Mouse (Mus musculus): Measurements from ENCODE around the gene Gm17509.
"Not testable (repeated sequence)": the region's sequence is repeated elsewhere in the genome, so short reads cannot be mapped to it uniquely, and the experiment has no call there.

Gm17509 gene

GRCm38 (mm10) chr13:117206066-117206465 lies 14.8 kb downstream of the Gm17509 start:
- DNase-seq, result no peak

GRCm38 (mm10) chr13:117204685-117205084 lies 16.2 kb downstream of the Gm17509 start:
- DNase-seq, result no peak

DNA sequence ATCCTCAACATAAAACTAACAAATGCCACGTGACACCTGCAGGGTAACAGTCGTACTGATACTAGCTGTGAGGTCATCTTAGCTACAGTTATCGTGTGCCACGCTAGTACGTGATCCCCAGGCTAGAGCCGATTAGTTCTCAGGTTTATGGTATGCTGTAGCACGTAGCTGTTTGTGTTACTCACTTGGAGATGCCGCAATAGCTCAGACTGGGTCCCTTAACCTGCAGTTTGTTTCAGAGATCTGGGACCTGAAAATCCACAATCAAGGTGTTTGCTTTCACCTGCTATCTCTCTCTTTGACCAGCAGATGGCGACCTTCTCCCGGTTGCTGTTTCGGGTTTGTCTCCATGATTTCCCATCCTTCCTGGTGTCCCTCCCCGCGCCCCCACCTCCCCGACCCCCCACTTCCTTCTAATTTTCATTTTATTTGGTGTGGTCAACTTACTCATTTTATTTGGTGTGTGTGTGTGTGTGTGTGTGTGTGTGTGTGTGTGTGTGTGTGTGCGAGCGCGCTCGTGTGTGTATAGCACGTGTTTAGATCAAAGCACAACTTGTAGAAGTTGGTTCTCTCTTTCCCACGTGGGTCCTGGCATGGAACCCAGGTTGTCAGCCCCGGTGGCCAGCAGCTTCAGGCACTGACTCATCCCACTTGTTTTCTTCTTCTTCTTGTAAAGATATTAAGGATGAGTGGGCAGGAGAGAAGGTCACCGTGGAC lies 18.0 kb downstream of the Gm17509 start:
- no peak for DNase-seq

DNA sequence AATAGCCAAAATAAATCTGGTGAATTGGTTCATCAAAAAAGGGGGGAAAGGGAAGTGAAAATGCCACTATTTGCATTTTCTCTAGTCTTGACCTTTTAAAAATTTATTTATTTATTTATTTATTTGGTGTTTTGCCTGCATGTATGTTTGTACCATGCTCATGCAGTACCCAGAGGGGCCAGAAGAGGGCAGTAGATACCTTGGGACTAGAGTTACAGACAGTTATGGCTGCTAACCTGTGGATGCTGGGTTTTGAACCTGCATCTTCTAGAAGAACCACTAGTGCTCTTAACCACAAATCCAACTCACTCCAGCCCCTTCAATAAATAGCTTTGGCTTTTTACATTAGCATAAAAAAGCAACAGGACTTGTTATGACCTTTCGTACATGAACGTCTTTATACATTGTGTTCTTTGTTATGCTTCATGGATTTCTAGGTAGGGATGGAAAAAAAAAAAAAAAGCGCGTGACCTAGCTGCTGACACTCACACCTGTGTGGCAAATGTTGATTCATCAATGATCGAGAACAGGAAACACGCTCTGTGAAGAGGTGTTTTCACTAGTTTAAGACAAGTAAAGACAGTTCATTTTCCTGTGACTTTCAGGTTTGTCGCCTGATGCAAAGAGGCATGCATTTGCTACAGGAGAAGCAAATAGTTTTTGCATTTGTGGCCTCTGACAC lies 22.3 kb downstream of the Gm17509 start:
- DNase-seq, result peak; percentile 85

DNA sequence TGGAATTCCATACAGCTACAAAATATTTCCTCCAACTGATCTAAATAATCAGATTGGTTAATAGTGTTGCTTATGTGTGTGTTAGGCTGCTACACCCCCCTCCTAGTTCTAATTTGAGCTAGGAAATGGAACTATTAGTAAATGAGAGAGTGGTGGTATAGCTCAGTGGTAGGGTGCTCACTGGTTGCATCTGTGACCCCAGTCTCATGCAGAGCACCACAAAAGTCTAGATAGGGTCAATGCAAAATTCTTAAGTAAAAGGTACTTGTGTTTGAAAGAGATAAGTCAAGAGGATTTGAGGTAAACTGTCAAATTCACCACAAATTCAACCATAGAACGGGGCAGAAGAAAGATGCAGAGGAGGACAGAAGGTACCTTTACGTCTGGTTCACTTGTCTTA lies 23.2 kb downstream of the Gm17509 start:
- no peak for DNase-seq

DNA sequence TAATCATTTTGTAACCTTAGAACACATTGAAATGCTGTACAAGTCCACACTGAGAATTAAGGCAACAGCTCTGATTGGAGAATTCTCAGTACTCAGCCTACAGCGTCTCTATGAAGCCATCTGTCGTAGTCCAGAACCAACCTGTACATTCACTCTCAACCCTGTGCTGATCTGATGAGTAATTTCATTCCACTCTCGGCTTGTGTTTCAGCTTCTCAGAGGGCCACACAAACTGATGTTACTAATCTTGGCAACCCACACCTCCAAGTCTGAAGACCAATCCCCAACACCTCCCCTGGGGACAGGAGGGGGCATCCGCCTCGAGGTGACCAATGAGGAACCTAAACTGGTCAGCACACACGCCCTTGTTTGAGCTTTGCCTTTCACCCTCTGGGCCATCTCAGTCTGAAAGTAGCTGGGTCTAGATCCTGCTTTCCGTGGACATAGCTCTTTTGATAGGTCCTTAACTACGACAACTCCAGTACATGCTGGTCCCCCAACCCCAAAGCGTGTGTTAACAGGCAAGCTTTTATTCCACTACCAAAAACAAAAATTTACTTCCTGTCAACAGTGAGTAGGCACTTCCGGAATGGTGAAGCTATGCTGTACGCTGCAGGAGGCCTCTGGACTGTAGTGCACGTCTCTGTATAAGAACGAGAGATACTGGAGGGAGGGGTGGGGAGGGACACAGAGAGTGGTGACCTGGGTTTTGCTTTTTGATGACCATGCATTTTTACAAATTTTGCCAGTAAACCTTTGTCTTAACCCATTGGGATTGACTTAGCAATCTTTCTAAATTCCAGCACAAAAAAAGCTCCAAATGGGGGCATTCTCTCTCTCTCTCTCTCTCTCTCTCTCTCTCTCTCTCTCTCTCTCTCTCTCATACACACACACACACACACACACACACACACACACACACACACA lies 25.0 kb downstream of the Gm17509 start:
- DNase-seq, result no peak

DNA sequence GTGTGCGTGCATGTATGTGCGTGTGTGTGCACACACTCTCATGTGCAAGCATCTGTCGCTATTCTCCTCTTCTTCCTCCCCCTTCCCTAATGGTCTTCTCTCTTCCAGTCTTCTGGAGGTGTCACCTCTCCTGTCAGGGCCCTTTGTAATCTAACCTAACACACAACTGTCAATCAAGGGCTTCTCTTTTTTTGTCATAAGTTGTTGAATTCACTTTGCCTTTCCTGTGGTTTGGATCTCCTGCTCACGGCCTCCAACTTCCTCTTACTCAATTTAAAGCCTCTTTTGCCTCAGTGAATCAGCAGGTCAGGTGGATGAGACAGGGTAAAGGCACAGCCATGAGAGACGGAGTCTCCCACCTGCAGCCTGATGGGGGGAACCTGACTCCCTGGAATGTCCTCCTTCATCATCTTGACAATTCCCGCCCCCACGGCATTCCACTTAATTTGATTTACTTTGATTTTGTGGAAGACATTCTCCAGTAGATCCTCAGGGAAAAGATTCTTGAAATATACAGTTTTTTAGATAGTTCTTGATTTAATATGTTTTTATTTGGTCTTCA lies 27.4 kb downstream of the Gm17509 start:
- DNase-seq, result no peak

- DNase-seq, result no peak
Observed at GRCm38 (mm10) chr13:117192161-117192560, 28.7 kb downstream of the Gm17509 start.

DNA sequence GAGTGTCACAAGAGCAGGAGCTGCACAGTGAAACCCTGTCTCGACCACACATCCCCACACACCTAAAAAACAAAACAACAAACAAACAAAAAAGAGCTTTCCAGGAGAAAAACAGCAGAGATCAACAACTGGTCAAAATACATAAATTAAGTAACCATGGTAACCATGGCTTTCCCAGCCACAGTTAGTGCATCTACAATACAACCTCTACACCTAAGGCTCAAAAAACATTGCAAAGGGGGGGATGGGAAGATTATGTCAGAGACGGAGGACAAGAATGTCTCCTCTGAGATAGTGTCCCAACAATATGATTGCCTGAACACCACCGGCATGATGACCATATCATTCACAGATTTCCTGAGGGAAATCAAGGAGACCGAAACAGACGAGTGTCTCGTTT lies 35.5 kb downstream of the Gm17509 start:
- no peak for DNase-seq

DNA sequence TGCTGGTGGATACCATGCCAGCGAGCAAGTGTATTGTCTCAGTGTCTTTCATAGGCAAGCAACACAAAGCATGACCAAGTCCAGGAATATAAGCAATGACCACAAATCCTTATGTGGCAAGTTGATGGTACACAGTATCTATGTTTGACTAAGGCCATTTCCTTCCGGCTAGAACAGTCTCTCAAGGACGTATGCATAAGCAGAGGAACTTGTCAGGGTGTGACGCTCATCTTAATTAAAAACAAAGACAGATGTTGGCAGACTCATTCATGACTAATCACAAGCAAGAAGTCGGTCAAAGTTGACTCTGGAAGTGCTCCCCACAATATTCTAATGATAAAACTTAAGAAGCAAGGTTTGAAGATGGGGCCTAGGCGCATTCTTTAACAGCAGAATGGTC lies 37.6 kb downstream of the Gm17509 start:
- DNase-seq, result no peak

GRCm38 (mm10) chr13:117180912-117181311 lies 40.0 kb downstream of the Gm17509 start:
- not testable (repeated sequence) for DNase-seq

Measured in kidney, adult 9 months (tissue).